Mouse (Mus musculus) liver, embryonic 14.5 days (tissue): ENCODE data around the gene Akap12. TPM values are rescaled to one million over a fixed set of nuclear protein-coding genes. Genes with fewer than 3 reads are reported as not detected.

Experiments used
- ATAC-seq: fragments of 200-750 bp; cut with Nextera tagmentation; 2 replicates; pipeline ENCODE4 v1.8.0; 2017; ENCODE audit warnings: moderate number of reproducible peaks, mild to moderate bottlenecking, moderate library complexity; ENCODE audit not compliant: insufficient read depth
- DNase-seq, 3 experiments: peaks; one replicate each; pipeline ENCODE4 v3.0.0-alpha.2; 2012 to 2013; ENCODE audit warnings: low read depth in 3 of 3, low spot score in 3 of 3
- H3K27ac ChIP-seq: fragments of 300-500 bp; sonication (generic); 2 replicates; pipeline ENCODE4 v1.5.1; 2014; ENCODE audit warnings: moderate library complexity, mild to moderate bottlenecking, control low read depth, inconsistent platforms
- H3K27me3 ChIP-seq: fragments of 300-500 bp; sonication (generic); 2 replicates; pipeline ENCODE4 v1.6.1; 2014; ENCODE audit warnings: mild to moderate bottlenecking, low read length, moderate library complexity; ENCODE audit not compliant: control insufficient read depth, insufficient read depth
- H3K36me3 ChIP-seq: fragments of 300-500 bp; sonication (generic); replicated peaks from 2 replicates; pipeline ENCODE4 v1.6.1; 2014; ENCODE audit warnings: low read depth; ENCODE audit not compliant: control insufficient read depth, insufficient read depth
- H3K4me1 ChIP-seq, 2 experiments: fragments of 200-500 bp in 1 of 2; fragments of 300-500 bp in 1 of 2; sonication (generic) in 1 of 2; replicated peaks; 2 replicates each; pipeline ENCODE4 v1.6.1; 2012 to 2014; ENCODE audit warnings: antibody characterized with exemption in 1 of 2, inconsistent platforms in 1 of 2, low read length in 1 of 2; ENCODE audit not compliant: control insufficient read depth in 2 of 2, insufficient read depth in 2 of 2
- H3K4me2 ChIP-seq: fragments of 300-500 bp; sonication (generic); 2 replicates; pipeline ENCODE4 v1.6.1; 2014; ENCODE audit warnings: low read depth, mild to moderate bottlenecking, control low read depth, moderate library complexity
- H3K4me3 ChIP-seq, 2 experiments: fragments of 200-500 bp in 1 of 2; fragments of 300-500 bp in 1 of 2; sonication (generic) in 1 of 2; 2 replicates each; pipeline ENCODE4 v1.5.1; 2012 to 2014; ENCODE audit warnings: low read depth in 2 of 2, low read length in 2 of 2, mild to moderate bottlenecking in 2 of 2, control low read depth in 1 of 2, inconsistent platforms in 1 of 2, moderate library complexity in 1 of 2; ENCODE audit not compliant: insufficient read depth in 1 of 2
- H3K9ac ChIP-seq: fragments of 300-500 bp; sonication (generic); replicated peaks from 2 replicates; pipeline ENCODE4 v1.6.1; 2014; ENCODE audit warnings: mild to moderate bottlenecking, control low read depth, moderate library complexity
- H3K9me3 ChIP-seq: fragments of 300-500 bp; sonication (generic); 2 replicates; pipeline ENCODE4 v1.6.1; 2016; ENCODE audit warnings: low read length, mixed read lengths; ENCODE audit not compliant: control insufficient read depth
- CTCF ChIP-seq: IDR thresholded peaks from 2 replicates; pipeline ENCODE4 v1.5.1; 2016; ENCODE audit warnings: antibody characterized with exemption, low read depth, control low read depth
- EP300 ChIP-seq: IDR thresholded peaks from 2 replicates; pipeline ENCODE4 v1.6.1; 2016; ENCODE audit warnings: antibody characterized with exemption, low read depth
- WGBS: fragments of 180-500 bp; shearing (Covaris S2); extraction: QIAGEN DNeasy Blood & Tissue Kit; methylation state at CpG from one replicate; pipeline ENCODE4 v1.1.7; 2014; ENCODE audit not compliant: insufficient replicate concordance; 5-methylcytosine and 5-hydroxymethylcytosine counted together
- polyA plus RNA-seq, 2 experiments: library from polyadenylated mRNA; depleted of rRNA in 1 of 2; stranded (reverse) in 1 of 2; unstranded in 1 of 2; fragments of >200 nt; fragmentation: Nextera tagmentation in 1 of 2; extraction: Ambion mirVana in 1 of 2; gene quantifications; 2 replicates each; pipeline versions ENCODE4 v1.2.1 to v1.2.3; 2012 to 2014

Gene Akap12
- polyA plus RNA-seq, 2 experiments: 2.5 to 2.9 TPM

GRCm38 (mm10) chr10:4243591-4244300 lies 22.4 kb upstream of the Akap12 start:
- ATAC-seq (no peak), DNase-seq (no peak)
- no peak overlapping the region for H3K4me2 ChIP-seq
- no peaks in the 10 kb centered on the region for H3K9me3 ChIP-seq
- H3K27ac ChIP-seq: no peak overlapping the region
- H3K4me1 ChIP-seq: no peaks in the 10 kb centered on the region
- no peak overlapping the region for H3K9ac ChIP-seq
- TF ChIP-seq EP300: no peak
- no peak for TF ChIP-seq CTCF
- no peaks in the 10 kb centered on the region for H3K27me3 ChIP-seq
- no peaks in the 10 kb centered on the region for H3K36me3 ChIP-seq
- WGBS: 78% methylated on average over 16 of the region's 16 CpGs
- no peak overlapping the region for H3K4me3 ChIP-seq

GRCm38 (mm10) chr10:4245812-4246211 lies 20.4 kb upstream of the Akap12 start:
- no peak overlapping the region for H3K9ac ChIP-seq
- WGBS: 64% methylated on average over 2 of the region's 2 CpGs
- H3K27me3 ChIP-seq: no peaks in the 10 kb centered on the region
- H3K36me3 ChIP-seq: no peaks in the 10 kb centered on the region
- H3K4me3 ChIP-seq: no peak overlapping the region
- TF ChIP-seq CTCF (no peak), EP300 (no peak)
- H3K27ac ChIP-seq: no peak overlapping the region
- no peaks in the 10 kb centered on the region for H3K9me3 ChIP-seq
- ATAC-seq (no peak), DNase-seq (no peak)
- peaks cover 0 to under 1% of the 10 kb centered on the region in 2 experiments; a peak in 1 of 4 replicates for H3K4me1 ChIP-seq
- H3K4me2 ChIP-seq: no peak overlapping the region

GRCm38 (mm10) chr10:4246407-4246806 lies 19.8 kb upstream of the Akap12 start:
- ATAC-seq (no peak), DNase-seq (no peak)
- Histone ChIP-seq H3K9ac (no peak overlapping the region), H3K27ac (no peak overlapping the region), H3K4me1 (peaks cover 0 to 6% of the 10 kb centered on the region in 2 experiments; a peak in 2 of 4 replicates), H3K4me2 (no peak overlapping the region), H3K9me3 (no peaks in the 10 kb centered on the region), H3K27me3 (no peaks in the 10 kb centered on the region), H3K36me3 (no peaks in the 10 kb centered on the region), H3K4me3 (no peak overlapping the region)
- no peak for TF ChIP-seq EP300
- TF ChIP-seq CTCF: no peak
- 69% methylated on average over 7 of the region's 7 CpGs for WGBS

- Histone ChIP-seq H3K27ac (no peak overlapping the region), H3K4me2 (no peak overlapping the region), H3K9ac (no peak overlapping the region), H3K27me3 (no peaks in the 10 kb centered on the region), H3K36me3 (no peaks in the 10 kb centered on the region), H3K9me3 (no peaks in the 10 kb centered on the region), H3K4me1 (peaks cover 0 to 7% of the 10 kb centered on the region in 2 experiments; a peak in 2 of 4 replicates), H3K4me3 (no peak overlapping the region)
- TF ChIP-seq EP300: no peak
- TF ChIP-seq CTCF: no peak
- ATAC-seq (no peak), DNase-seq (no peak)
- 24% methylated on average over 4 of the region's 4 CpGs for WGBS
Measured at GRCm38 (mm10) chr10:4249235-4249845, 16.8 kb upstream of the Akap12 start.

GRCm38 (mm10) chr10:4250681-4251080 lies 15.5 kb upstream of the Akap12 start:
- 0 out of 2 replicates have a peak, but pooled peaks have one; percentile 26 for ATAC-seq
- H3K4me2 ChIP-seq: no peak overlapping the region

More at GRCm38 (mm10) chr10:4250681-4251080, 15.5 kb upstream of the Akap12 start:
- WGBS: 25% methylated on average over 3 of the region's 3 CpGs
- H3K36me3 ChIP-seq: no peaks in the 10 kb centered on the region
- TF ChIP-seq EP300 (no peak), CTCF (no peak)
- H3K27me3 ChIP-seq: no peaks in the 10 kb centered on the region
- no peak overlapping the region for H3K4me3 ChIP-seq
- DNase-seq: no peak
- H3K27ac ChIP-seq: no peak overlapping the region
- no peaks in the 10 kb centered on the region for H3K9me3 ChIP-seq
- peaks cover 0 to 7% of the 10 kb centered on the region in 2 experiments; a peak in 2 of 4 replicates for H3K4me1 ChIP-seq
- no peak overlapping the region for H3K9ac ChIP-seq
